Mouse (Mus musculus) thymus, adult 2 months (tissue): ENCODE data around the gene Abcc2.

Experiments used
- CTCF ChIP-seq: fragments of 200-500 bp; IDR thresholded peaks from 2 replicates; pipeline ENCODE4 v1.5.1; 2012; ENCODE audit warnings: mild to moderate bottlenecking, control low read depth, low read length, moderate library complexity, borderline replicate concordance; ENCODE audit not compliant: control insufficient read depth, poor library complexity, insufficient read depth; ENCODE audit errors: extremely low read depth
- POLR2A ChIP-seq: fragments of 200-500 bp; IDR thresholded peaks from 2 replicates; pipeline ENCODE4 v1.6.1; 2012; ENCODE audit warnings: mild to moderate bottlenecking, low read length, control low read depth, moderate library complexity; ENCODE audit not compliant: control insufficient read depth, poor library complexity, insufficient read depth; ENCODE audit errors: extremely low read depth

DNA sequence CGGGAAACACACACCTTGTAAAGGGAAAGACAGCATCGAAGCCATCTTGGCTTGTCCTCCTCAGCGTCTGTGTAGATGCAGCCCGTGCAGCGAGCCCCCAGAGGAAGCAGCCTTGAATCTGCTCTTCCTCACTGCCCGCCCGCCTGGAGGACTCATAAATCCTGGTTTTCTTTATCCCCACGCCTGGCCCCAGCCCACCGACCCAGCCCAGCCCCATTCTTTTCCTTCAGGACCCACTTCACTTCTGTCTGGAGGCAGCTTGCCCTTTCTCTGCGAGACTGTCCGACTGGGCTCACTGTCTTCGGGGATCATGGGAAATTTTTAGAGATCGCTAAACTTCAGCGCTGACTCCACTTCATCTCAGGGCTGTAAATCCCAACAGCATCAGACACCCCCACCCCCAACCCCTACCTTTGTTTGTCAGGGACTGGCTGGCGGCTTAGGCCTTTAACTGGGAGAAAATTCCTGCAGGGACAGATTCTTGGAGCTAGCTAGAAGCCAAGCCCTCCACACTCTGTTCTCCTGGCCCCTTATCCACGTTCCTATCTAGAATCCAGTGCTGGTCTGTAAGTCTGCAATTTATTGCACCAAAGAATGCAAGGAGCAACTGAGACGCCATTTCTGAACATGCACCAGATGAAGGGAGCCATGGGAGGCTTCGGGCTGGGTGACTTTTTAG lies 101.0 kb downstream of the Abcc2 start:
- no peak for TF ChIP-seq CTCF
- TF ChIP-seq POLR2A = no peak
